Mouse (Mus musculus) erythroblast, embryonic 14.5 days (primary cell): ENCODE measurements around the gene Eml5. TPM values are rescaled to one million over a fixed set of nuclear protein-coding genes. Genes with fewer than 3 reads are reported as not detected.

Source experiments
- H3K27me3 ChIP-seq: 2 replicates; pipeline ENCODE4 v1.6.1; 2012; ENCODE audit warnings: inconsistent platforms; ENCODE audit not compliant: control insufficient read depth
- H3K36me3 ChIP-seq: 2 replicates; pipeline ENCODE4 v1.6.1; 2012; ENCODE audit warnings: mild to moderate bottlenecking, inconsistent platforms; ENCODE audit not compliant: control insufficient read depth
- H3K4me1 ChIP-seq: 2 replicates; pipeline ENCODE4 v1.6.1; 2012; ENCODE audit warnings: inconsistent platforms; ENCODE audit not compliant: control insufficient read depth
- H3K4me3 ChIP-seq: replicated peaks from 2 replicates; pipeline ENCODE3; 2012; ENCODE audit warnings: moderate library complexity, mild to moderate bottlenecking, inconsistent platforms
- H3K9me3 ChIP-seq: 2 replicates; pipeline ENCODE4 v1.6.1; 2012; ENCODE audit warnings: low read length, inconsistent platforms, mixed read lengths; ENCODE audit not compliant: control insufficient read depth
- GATA1 ChIP-seq: IDR thresholded peaks from 2 replicates; pipeline ENCODE4 v1.6.1; 2012; ENCODE audit warnings: low read length, inconsistent platforms, mixed read lengths
- TAL1 ChIP-seq: IDR thresholded peaks from 3 replicates; pipeline ENCODE4 v1.6.1; 2012; ENCODE audit warnings: low read length, inconsistent platforms, mixed read lengths
- polyA plus RNA-seq: library from polyadenylated mRNA; stranded (reverse); fragments of >175 nt; gene quantifications from 2 replicates; pipeline ENCODE4 v1.2.3, GENCODE M21; 2012

Gene Eml5
- 0.03 TPM in 1 of 2 replicates, not detected in the other for polyA plus RNA-seq

DNA sequence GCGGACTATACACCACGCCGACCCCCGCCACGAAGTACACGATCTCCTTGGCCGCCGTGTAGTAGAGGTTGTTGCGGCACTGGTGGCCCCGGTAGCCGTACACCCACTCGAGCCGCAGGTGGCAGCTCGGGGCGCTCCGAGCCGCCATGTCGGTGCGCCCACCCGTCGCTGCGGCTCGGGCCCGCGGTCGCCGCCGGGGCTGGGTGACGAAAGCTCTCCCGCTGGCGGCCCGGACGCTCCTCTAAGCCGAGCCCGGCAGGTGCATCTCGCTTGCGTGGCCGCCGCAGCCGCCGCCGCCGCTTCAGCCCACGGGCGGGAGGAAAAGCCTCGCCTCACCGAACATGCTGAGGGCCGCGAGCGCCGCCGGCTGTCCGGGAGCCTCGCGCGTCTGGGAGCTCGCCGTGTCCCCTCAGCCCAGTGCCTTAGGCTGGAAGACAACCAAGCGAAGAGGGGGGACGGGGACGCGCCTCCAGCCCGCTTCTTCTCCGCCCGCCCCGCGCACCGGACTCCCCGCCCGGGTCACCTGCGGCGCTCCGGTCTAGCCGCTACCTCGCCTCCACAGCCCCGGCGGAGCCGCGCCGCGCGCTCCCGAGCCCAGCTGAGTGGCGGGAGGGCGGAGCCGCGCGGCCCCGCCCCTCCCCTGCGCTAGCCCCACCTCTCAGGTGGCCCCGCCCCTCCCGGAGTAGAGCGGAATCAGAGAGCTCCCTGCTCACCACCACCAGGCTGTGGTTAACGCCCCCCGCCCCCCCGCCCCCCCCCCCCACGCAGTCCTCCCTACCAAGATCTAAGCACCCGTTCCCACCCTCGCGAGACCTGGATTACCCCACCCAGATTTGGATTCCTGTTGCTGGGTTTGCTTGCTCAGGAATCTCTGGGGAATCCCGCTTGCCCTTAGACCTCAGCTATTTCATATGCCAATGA, at the start of gene Eml5:
Gene Eml5 (minus strand): TSS at position 604 of the 921 bp plus-strand sequence.
- TF ChIP-seq GATA1 (no peak), TAL1 (no peak)
- H3K4me1 ChIP-seq = peaks cover 11% of the 10 kb centered on the region
- H3K27me3 ChIP-seq = peaks cover 26% of the 10 kb centered on the region
- no peaks in the 10 kb centered on the region for H3K36me3 ChIP-seq
- H3K9me3 ChIP-seq = no peaks in the 10 kb centered on the region
- peak within 1 kb of the TSS; percentile 71 for H3K4me3 ChIP-seq

DNA sequence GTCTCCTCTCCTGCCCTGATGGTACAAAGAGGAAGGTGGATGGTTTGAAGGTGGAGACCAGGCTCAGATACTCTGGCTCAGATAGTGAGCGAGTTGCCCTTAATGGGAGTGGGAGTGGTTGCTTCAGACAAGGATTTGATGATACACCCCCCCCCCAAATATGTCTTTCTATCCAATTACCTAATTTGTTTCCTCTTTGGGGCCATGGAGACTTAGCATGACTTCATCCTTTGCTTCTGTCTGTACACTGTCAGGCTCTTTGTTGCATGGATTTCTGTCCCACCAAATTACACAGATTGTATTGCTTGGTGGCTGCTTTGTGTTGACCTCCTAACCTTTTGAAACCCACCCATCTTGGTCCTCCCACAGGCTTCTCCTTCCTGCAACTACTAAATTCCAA, 31.6 kb upstream of the Eml5 start:
- H3K27me3 ChIP-seq = no peaks in the 10 kb centered on the region
- no peaks in the 10 kb centered on the region for H3K36me3 ChIP-seq
- TF ChIP-seq GATA1 = no peak
- TF ChIP-seq TAL1 = no peak
- H3K4me1 ChIP-seq = no peaks in the 10 kb centered on the region
- H3K9me3 ChIP-seq = no peaks in the 10 kb centered on the region
- no peak overlapping the region for H3K4me3 ChIP-seq

DNA sequence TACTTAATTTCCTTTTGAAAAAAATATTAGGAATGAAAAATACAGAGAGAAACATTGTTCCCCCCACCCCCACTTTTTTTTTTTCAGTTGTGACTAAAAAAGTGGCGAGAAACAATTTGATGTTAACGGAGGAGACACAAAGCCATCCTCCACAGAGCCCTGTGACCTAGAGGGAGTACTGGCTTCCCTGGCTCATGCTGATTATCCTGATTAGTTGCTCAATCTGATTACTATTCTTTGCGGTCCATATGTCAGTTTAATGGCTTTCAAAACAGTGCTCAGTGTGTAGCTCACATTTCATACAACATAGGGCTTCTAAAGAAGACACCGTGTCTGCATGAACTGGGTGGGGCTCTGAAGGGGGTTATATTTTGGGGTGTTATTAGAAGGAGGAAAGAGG, 31.2 kb upstream of the Eml5 start:
- no peaks in the 10 kb centered on the region for H3K4me1 ChIP-seq

DNA sequence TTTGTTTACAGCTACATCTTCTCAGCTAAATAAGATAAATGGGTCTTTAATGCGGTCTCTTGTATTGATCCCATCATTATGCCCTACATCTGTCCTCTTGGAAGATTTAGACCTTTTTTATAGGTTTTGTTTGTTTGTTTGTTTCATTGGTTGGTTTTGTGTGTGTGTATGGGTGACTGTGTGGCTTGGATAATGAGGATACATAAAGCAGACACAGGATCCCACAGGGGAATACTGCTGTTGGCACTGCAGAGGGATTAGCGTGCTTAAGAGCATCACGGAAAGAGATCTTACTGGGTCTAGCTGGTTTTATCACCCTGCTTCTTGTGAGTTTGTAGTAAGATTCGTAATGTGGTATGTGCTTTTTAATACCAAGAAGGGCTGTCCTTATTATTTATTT, 29.9 kb upstream of the Eml5 start:
- no peak for TF ChIP-seq TAL1
- no peak for TF ChIP-seq GATA1
- Histone ChIP-seq H3K4me3 (no peak overlapping the region), H3K27me3 (no peaks in the 10 kb centered on the region), H3K36me3 (no peaks in the 10 kb centered on the region), H3K4me1 (no peaks in the 10 kb centered on the region), H3K9me3 (no peaks in the 10 kb centered on the region)

More for the DNA sequence above, 31.2 kb upstream of the Eml5 start:
- no peaks in the 10 kb centered on the region for H3K9me3 ChIP-seq
- H3K27me3 ChIP-seq = no peaks in the 10 kb centered on the region
- H3K36me3 ChIP-seq = no peaks in the 10 kb centered on the region
- TF ChIP-seq GATA1 = no peak
- TF ChIP-seq TAL1 = no peak
- H3K4me3 ChIP-seq = no peak overlapping the region

DNA sequence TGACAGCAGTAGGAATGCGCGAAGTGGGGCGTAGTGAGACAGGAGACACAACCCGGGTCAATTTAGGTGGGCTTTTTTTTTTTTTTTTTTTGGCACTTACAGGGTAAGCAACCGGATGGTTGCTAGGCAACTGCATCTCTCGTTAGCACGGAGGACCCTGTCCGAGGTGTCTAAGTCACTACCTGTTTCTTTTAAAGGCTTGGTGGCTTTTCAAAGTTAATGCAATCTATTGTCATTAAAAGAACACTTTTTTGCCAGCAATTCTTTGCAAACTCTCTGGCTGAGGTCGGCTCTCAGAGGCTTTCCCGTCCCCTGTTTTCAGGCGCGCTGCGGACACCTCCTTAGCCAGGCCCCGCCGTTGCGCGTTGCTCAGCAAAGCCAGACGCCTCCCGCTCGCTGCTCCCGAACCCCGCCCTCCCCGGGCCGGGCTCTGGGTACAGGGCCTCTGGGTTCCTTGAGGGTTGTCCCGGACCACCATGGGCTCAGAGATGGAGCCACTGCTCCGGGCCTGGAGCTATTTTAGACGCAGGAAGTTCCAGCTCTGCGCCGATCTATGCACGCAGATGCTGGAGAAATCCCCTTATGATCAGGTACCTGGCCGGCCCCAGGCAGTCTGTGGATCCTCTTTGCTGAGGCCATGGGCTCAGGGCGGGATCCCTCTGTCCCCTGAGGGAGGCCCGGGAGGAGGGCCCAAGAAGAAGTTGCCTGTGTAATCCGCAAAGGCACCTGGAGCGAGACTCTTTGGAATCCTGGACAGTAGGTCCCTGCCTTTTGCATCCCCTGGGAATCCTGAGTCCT, 19.1 kb upstream of the Eml5 start, which contains the start of gene Ttc8:
Gene Ttc8 (plus strand): TSS at position 381 of the 798 bp plus-strand sequence.
- Histone ChIP-seq H3K4me1 (peaks cover 5% of the 10 kb centered on the region), H3K27me3 (peaks cover 30% of the 10 kb centered on the region), H3K36me3 (no peaks in the 10 kb centered on the region), H3K4me3 (peak within 1 kb of the TSS; percentile 60), H3K9me3 (no peaks in the 10 kb centered on the region)
- TF ChIP-seq TAL1 (no peak), GATA1 (no peak)

DNA sequence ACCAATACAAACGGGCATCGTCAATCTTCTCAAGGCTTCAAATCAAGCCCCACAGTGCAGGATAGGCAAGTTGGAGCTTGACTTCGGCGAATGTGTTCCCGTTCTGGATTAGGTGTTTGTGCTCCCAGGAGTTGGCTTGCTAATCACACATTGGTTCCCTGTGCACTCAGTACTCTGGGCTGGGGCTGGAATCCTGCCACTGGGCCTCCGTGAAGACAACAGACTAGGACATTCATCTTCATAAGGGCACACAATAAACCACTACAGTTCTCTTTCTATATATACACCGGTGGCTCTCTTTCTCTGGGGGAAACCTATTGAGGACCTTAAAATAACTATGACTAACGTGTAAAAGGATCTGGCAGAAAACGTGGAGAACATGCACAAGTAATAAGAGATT, 8.8 kb upstream of the Eml5 start:
- Histone ChIP-seq H3K27me3 (no peaks in the 10 kb centered on the region), H3K9me3 (no peaks in the 10 kb centered on the region), H3K36me3 (no peaks in the 10 kb centered on the region), H3K4me3 (no peak overlapping the region), H3K4me1 (no peaks in the 10 kb centered on the region)
- no peak for TF ChIP-seq TAL1
- TF ChIP-seq GATA1 = no peak

DNA sequence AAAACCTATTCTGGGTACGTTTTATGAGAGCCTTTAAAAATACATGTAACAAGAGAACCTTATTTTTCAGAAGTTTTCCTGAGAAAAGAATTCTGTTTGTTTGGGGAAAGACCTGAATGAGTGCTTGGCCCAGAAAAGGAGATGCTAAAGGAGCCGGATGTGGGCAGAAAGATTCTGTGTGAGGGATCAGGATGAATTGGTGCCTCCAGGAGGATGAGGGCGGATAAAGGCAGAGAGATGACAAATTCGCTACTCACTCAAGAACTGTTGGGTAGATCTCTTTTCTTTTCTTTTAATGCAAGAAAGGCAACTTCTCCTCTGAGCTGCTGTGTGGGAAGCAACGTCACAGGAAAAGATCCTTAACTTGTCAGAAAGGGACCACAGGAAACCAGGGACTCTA, 4.2 kb upstream of the Eml5 start:
- H3K4me3 ChIP-seq = no peak overlapping the region
- no peak for TF ChIP-seq TAL1
- no peak for TF ChIP-seq GATA1
- H3K36me3 ChIP-seq = no peaks in the 10 kb centered on the region
- H3K4me1 ChIP-seq = peaks cover 8% of the 10 kb centered on the region
- peaks cover 9% of the 10 kb centered on the region for H3K27me3 ChIP-seq
- no peaks in the 10 kb centered on the region for H3K9me3 ChIP-seq

DNA sequence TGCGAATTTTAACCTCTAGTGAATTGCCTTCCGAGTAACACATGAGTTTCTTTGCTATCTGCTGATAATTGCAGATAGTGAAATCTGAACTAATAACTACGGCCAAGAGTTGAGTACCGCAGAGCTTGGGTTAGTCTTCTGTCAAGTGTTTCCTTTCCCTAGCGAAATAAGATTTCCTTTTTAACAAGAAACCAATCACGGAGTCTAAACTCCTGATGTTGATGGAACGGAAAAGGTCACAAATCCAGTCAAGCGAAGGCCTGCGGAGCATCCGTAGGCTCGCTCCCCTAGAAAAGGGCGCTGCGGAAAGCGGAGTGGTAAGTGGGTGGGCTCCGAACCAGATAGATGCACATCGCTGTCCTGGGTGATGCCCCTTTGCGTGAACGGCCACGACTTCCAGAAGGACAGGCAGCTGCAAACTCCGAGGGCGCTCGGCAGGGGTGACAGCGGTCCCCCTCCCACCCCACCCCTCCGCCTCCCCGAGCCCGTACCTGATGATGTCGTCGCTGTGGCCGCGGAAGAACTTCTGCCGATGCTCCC, 873 bp downstream of the Eml5 start:
- TF ChIP-seq GATA1 (no peak), TAL1 (no peak)
- Histone ChIP-seq H3K9me3 (no peaks in the 10 kb centered on the region), H3K36me3 (no peaks in the 10 kb centered on the region), H3K27me3 (peaks cover 26% of the 10 kb centered on the region), H3K4me1 (peaks cover 11% of the 10 kb centered on the region), H3K4me3 (peak overlapping the region; percentile 71)

DNA sequence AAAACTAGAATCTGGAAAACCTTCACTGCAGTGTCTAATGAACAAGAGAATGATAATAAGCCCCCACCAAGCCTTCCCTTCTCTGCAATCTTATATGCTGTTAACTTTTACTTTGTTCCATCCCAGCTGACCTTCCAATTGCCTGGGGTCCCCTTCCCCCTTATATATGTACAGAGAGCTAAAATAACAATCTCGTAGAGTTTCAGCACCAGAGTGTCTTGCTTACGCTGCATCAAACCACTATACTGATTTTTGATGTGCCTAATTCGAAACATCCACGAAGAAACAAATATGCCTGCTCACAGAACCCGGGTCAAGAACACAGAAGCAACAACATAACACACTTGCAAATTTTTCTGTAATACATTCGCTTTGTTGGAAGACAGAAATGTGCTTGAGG, 1.6 kb downstream of the Eml5 start:
- H3K4me3 ChIP-seq = no peak overlapping the region
- no peak for TF ChIP-seq GATA1
- no peak for TF ChIP-seq TAL1
- peaks cover 26% of the 10 kb centered on the region for H3K27me3 ChIP-seq
- H3K36me3 ChIP-seq = no peaks in the 10 kb centered on the region
- H3K9me3 ChIP-seq = no peaks in the 10 kb centered on the region
- H3K4me1 ChIP-seq = peaks cover 11% of the 10 kb centered on the region
